Mouse (Mus musculus) erythroid progenitor cell, adult 5-6 weeks (primary cell): Measurements from ENCODE around the gene Fars2. TPM values are rescaled to one million over a fixed set of nuclear protein-coding genes. Genes with fewer than 3 reads are reported as not detected.
A peak's percentile ranks its signal among the peaks of the same experiment; 100 is the strongest.

Source experiments
- ATAC-seq: replicated peaks from 2 replicates; pipeline ENCODE4 v1.8.0; 2016; ENCODE audit warnings: moderate number of reproducible peaks, mild to moderate bottlenecking, moderate TSS enrichment, inconsistent platforms; ENCODE audit not compliant: poor library complexity, low FRiP score, severe bottlenecking
- total RNA-seq, 2 experiments: library from RNA; stranded (forward) in 1 of 2; stranded (reverse) in 1 of 2; fragments of 150-400 nt in 1 of 2; fragments of 186-747, 209-891 nt in 1 of 2; gene quantifications; 2 replicates each; pipeline versions ENCODE4 v1.2.3 to v1.2.4; 2015 to 2017; ENCODE audit warnings: low replicate concordance in 2 of 2

The Fars2 gene
- total RNA-seq (2015; ENCODE audit: low replicate concordance) (21.3 and 23.5 TPM in 2 replicates), total RNA-seq (2017; ENCODE audit: low replicate concordance) (35.8 and 44.8 TPM in 2 replicates)

DNA sequence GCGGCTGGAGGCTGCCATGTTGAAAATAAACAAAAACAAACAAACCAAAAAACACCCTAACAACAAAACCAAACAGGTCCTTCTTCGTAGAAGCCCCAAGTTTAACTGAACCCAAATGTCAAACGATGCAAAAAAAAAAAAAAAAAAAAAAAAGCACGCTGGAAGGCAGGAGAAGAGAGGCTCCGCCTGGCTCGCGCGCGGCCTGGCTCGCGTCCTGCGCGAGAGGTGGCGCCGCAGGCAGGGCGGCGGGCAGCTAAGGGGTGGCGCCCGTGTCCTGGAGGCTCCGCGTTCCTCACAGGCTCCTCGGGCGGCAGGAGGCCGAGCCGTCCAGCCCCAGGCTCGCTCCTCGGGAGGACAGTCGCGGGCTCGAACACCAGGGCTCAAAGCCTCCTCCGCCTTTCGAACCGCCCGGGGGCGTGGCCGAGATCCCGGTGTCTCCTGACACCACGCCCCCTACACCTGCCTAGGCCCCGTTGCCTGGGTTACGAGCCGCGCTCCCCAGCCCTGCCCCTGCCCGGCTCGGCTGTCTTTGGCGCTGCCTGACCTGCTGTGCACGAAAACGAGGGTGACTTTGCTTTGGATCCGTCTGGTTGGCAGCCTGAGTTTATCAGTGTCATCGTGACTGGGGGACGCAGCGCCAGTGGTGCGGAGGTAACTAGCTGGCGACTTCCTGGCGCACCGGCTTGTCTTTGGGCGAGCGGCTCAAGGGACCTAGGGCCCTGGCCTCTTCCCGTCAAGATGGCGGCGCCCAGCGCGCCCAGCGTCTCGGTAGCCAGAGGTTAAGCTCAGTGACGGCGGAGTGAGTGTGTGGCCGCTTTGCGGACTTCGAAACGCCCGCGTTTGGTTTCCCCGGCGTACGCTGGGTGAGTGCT is at the start of gene Fars2, which contains the start of gene Lyrm4:
Gene Fars2, plus strand, starts transcription at position 270 of the 872 bp plus-strand sequence.
Gene Lyrm4, minus strand, starts transcription at position 384 of the 872 bp plus-strand sequence.
- ATAC-seq = peak; percentile 93

DNA sequence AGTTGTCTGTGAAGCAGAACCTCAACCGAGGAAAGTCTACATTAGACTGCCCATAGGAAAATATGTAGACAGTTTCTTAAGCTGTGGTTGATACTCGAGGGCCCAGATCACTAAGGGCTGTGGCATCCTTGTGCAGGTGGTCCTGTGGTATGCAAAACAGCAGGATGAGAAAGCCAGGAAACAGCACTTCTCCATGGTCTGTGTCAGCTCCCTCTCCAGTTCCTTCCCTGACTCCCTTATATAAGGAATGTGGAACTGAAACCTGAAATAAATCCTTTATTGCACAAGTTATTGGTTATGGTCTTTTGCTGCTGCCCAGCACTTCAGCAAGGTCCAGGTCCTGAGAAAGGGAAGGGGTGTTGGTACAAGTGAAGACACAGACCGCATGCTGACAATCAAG is 42.7 kb upstream of the Fars2 start:
- no peak for ATAC-seq

DNA sequence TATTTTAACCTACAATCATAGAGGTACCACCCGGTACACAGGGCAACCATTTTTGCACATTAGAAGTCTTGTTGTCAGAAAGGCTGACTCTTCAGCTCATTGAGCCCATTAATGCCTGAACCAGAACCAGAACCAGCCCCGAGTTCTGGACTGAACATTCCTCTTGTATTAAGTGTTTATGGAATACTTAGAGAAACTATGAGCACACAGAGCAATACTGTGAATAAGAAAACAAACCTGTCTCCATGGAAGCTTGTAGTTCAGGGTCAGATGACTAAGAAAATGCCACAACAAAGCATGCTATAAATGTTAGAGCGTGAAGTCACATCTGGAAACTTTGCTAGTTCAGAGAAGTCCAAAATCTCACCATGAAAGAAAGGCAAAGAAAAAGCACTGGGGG is 35.6 kb upstream of the Fars2 start:
- no peak for ATAC-seq

DNA sequence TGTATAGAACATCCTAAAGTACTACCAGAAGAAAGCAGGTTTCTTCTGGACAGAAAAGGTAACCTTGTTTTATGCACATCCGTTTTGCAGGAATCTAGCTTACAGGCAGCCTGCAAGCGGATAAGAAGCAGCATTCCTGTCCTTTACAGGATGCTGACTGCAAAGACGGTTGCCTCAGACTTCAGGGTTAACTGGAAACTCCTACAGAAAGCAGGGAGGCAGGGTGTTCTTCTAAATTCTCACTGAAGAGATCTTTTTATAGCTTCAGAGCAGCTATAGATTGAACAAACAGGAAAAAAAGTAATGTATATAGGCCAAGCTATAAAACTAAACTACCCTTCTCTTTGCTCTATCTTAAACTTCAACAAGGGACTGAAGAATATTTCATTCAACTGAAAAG is 32.5 kb upstream of the Fars2 start:
- no peak for ATAC-seq

DNA sequence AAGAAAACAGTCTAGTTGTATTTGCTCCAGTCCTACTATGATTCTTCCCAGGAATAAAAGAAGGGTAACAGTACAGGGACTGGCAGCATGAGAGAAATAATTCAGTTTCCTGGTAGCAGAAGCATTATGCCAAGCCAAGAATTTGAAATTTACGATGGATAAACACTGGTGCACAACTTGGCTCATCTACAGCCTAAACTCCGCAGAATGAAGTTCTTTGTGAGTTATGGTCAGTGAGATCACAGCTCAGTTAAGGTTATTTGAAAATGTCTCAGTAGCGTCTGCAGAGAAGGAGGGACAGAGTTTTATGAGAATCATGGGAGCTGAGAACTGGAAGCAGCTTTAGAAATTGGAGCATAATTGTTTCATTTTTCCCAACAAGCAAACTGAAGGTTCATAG is 31.2 kb upstream of the Fars2 start:
- no peak for ATAC-seq

DNA sequence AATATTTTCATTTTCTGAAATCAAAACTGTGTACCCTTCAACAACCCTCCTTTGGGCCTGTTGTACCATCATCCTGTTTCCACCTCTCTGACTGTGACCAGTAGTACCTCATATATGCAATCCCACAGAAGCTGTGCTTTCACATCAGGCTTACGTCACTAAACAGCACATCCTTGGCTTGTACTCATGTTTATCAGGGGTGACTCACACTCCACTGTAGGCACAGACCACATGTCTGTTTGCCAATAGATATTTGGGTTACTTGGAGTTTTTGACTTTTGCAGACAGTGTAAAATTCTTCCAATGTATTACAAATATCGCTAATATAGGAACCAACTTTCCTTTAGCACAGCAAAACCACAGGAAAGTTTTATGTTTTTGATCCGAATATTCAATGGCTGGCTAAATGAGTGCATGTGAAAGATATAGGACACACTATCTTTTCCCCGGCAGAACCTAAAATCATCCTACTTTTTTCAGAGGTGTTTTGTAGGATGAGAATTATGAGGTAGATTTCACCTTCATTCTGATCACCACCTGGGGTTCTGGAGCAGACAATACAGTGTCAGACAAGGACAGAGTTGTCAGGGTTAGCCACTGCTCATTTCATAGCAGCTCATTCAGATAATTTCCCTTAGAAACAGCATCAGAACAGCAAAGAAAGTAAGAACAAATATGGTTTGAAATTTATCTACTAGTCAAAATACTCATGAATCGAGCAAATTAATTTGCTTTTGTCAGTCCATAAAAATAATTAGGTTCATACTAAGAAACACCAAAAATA is 30.4 kb upstream of the Fars2 start:
- ATAC-seq = peak; percentile 93

DNA sequence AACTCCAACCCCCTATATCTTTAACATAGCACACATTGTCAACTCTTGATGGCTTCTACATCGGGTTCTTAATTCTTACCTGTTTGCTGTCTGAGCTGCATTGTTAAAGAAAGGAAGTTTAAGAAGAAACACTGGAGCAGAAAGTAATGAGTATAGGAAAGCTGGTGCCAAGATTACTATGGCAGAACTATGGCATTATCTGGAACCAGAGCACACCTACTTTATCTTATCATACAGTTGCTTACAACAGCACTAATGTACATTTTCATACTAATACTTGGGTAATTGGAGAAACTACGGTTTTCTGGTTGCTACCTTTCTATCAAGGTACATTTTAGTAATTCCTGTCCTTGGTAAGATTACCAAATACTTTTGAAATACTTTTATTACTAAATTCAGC is 29.8 kb upstream of the Fars2 start:
- ATAC-seq = peak; percentile 55

DNA sequence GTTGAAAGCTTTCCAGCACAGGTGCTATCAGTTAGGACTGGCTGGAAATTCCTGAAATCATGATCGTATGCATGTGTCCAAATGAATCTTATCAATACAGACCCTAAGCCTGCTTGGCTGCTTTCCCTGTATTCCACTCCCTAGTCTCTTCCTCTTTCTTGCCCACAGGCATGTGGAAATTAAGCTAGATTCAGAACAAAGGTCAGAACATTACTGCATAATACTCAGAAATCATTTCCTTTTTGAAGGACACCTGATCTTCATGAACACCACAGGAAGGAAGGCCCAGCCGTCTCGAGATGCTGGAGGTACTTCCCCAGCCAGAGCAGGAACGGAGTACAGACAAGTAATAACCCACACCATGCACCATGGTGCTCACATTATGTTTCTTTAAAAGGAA is 29.0 kb upstream of the Fars2 start:
- ATAC-seq = no peak

DNA sequence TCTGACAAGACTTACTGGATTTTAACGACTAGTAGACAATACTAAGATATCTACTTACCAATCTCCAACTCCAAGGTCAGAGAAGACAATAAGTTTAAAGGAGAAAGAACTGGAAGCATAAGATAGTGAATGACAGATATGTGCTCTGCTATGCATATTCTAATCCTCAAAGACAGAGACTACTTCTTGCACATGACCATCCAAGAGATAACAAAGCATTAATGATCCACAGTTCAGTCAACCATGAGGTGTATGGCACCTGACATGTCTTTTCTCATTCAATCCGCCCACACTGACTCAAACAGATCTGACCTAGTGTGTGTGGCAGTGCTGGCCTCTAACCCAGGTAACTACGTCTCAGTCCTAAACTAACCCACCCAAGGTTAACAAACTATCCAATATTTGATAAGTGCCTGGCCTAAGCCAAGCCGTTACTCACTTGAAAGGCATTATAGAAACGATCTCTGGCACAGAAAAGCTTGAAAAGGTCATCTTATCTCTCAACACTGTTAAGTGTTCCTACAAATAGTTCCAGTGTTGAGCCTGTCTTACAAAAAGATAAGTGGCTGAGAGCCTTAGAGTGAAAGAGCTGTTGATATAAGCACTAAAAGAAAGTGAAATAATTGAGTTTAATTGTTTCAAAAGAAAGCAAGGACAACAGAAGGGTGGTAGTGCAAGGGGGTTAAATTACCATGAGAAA is 20.4 kb upstream of the Fars2 start:
- peak; percentile 75 for ATAC-seq

DNA sequence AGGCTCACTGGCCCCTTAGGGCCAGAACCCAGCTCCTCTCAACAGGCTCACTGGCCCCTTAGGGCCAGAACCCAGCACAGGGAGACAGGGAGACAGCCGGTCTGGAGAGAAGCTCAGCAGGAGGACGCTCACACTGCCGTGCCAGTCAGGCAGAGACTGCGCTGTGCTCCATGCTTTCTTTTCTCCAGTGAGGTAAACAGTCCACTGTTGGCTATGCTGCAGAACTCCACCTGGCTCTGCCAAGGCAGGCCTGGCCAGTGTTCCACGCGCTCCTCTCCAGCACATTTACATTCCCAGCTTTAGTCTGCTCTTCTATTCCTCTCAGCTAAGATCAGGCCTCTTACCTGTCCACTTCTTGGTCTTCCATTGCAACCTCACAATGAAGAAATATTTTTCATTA is 11.6 kb upstream of the Fars2 start:
- ATAC-seq = no peak

DNA sequence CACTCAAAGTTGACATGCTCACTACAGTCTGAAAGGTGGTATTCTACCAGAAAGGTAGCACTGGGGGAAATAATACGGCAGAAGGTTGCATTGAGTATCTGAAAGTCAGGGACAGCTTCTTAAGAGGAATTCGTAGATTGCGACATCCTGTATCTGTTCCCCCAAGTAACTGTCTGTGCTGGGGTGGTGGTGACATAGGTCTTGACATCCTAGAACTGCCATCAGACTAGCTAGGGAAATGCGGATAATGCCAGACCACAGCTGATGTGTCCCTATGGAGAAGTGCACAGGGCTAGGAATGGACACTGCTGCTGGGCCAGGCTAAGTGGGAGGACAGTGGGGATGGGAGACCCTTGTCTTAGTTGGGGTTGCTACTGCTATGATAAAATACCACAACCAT is 8.7 kb upstream of the Fars2 start:
- ATAC-seq = no peak

DNA sequence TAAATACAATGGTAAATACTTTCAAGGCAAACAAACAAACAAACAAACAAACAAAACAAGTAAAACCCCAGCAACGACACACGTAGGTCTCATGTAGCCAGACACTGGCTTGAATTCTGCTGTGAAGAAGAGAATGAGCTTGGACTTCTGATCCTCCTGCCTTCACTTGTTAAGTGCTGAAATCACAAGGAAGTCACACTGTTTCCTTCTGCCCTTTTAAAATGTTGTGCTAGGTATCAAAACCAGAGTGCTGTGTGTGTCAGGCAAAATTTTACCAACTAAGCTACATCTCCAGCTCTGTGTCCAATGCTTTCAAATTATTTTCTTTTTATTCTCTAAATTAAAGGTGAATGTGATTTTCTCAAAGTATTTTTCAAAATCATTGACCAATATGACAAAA is 5.9 kb upstream of the Fars2 start:
- ATAC-seq = no peak

DNA sequence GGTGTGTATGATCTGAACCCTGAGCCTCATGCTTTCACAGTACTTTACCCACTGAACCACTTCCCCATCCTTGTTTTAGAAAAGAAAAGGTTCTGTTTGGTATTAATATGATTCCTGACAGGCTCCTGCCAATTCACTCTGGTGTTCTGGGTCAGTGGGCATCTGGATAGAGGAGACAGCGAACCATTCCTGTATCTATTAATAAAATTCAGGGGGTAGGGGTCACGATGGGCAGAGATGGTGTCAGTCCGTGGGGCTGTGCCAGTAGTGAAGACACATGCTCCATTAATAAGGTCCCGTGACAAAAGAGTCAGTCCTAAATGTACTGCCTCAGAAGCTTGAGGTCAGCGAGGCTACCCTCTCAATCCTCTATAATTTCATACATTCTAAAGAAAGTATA is 4.0 kb upstream of the Fars2 start:
- no peak for ATAC-seq

DNA sequence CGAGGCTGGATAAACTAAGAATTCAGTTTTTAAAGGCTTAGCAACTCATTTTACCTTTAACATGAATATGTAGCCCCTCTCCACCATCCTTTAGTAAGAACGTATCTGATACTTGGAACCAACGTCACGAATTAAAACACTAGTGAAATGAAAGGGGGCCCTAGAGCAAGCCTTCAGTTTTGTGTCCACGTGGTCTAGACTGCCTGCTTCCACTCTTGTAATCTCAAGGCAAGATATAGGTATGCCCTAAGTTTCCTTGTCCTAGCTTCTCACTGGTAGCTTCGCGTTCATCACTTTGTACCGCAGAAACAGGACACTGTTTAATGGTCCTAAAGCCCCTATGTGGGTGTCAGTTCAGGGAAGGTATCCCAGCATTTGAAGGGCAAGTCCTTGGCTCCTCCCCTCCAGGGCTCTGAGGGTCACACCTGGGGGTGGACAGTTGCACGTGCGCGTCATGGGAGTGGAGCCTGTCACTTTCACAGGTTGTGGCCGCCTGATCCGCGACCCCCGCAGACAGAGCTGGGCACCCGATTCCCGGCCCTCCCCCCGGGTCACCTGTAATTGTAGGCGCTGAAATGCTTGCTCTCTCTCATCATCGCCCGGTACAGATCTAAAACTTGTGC is 581 bp upstream of the Fars2 start:
- peak; percentile 53 for ATAC-seq

DNA sequence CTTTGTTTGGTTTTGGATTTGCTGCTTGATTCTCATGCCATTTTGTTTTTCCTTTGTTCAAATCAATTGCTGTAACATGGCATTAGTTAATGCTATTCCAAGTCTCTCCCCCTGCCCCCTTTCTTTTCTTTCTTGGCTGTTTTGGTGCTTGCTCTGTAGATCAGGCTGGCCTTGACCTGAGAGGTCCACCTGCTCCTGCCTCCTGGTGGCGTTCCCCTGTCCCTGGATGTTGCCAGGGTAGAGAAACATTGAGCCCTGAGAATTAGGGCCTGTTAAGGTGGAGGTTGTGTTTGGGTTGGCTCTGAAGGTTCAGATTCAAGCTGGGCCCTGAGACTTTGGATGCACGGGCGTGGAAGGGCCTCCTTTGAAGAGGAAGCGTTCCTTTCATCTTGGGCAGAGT is 2.5 kb downstream of the Fars2 start:
- ATAC-seq = no peak

DNA sequence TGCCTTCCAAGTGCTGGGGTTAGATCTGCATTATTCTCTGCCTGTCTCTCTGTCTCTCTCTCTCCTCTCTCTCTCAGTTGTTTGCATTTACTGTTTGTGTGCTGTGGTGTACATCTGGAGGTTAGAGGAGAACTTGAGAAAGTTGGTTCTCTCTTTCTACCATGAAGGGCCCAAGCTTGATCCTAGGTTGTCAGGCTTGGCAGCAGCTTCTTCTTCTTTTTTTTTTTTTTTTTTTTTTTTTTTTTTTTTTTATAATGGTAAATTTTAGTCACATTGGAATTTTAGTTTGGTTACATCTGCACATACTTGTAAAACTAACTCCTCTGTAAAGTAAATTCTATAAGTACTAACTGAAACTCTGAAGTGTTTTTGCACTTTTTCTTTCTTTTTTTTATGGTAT is 3.4 kb downstream of the Fars2 start:
- ATAC-seq = no peak

DNA sequence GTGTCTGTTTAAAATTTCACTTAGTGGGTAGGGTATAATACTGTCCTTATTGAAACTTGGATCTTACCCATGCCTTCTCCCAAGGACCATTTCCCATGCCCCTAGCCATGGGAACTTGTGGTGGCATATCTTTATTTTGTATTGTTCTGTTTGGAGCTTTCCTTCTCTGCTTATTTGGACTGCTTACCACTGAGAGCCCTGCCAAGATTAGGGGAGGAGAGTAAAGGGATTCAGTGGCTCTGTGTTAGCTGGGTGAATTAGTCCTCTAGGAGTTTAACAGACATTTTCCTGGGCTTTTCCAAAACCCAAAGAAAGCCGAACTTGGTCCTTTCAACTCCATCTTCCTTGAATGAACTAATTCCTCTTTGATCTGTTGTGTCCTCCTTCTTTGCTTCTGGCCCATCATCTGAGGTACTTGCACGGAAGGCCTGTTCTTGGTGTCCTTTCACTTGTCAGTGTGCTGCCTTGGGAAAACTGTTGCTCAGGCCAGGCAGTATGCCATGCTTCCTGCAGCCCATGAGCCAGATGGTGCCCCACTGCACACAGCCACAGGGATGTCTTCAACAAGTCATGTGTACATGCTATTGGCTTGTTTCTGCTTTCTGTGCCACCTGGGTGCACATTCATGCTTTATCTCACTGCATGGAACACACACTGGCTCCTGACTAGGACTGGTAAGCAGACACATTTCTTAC is 12.3 kb downstream of the Fars2 start:
- no peak for ATAC-seq

DNA sequence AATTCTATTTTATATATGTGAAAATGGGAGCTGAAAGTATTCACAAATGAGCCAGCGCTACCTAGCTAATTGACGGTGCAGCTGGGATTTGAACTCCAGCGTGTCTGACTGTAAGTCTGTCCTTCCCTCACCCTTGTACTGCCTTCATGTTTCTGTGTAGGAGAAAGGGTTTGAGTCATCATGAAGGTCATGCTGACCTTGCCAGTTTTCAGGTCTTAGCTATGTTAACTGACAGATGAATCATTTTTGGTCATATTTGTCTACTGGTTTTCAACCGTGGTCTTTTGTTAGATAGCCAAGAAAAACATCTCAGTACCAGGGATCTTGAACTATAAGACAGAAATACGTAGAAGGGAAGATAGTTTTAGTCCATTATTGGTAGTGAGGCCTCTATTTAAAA is 14.2 kb downstream of the Fars2 start:
- no peak for ATAC-seq

DNA sequence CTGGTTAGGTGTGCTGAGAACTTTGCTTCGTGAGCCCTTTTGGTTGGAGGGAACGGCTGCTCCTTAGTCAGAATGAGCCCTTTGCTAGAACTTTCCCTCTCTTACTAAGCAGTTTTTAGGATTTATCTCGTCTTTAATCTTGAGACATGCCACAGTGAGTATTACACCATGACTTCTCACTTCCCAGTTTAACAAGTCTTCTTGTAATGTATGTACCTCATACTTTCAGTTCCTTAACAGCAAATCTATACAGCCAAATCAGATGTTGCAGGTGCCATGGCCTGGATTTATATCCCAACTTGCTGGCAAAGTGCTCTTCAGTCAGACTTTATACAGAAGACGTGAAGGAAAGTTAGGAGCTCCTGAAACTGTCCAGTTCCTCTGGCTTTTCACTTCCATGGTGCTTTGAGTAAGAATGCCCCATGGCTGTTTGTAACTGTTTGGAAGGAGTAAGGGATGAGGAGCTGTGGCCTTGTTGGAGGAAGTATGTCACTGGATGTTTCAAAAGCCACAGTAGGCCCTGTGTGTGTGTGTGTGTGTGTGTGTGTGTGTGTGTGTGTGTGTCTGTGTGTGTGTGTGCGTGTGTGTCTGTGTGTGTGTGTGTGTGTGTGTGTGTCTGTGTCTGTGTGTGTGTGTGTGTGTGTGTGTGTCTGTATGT is 14.9 kb downstream of the Fars2 start:
- no peak for ATAC-seq
